Mouse (Mus musculus): ENCODE data around the gene Mgst2. TPM values are rescaled to one million over a fixed set of nuclear protein-coding genes. Genes with fewer than 3 reads are reported as not detected.

Mgst2 gene
- polyA plus RNA-seq, 1 experiment, result 3.6 TPM

GRCm38 (mm10) chr3:51685539-51685938 lies 25.4 kb downstream of the Mgst2 start:
- TF ChIP-seq CTCF (IDR thresholded peaks at IDR 0.05; ENCODE audit: control insufficient read depth, insufficient read depth, insufficient read length) (no peak), FOSL1 (IDR thresholded peaks at IDR 0.05; ENCODE audit: insufficient read depth, low read length, poor library complexity, severe bottlenecking) (no peak), MAX (IDR thresholded peaks at IDR 0.05) (no peak), USF1 (IDR thresholded peaks at IDR 0.05; ENCODE audit: low read depth) (no peak), MYOD1 (IDR thresholded peaks at IDR 0.05; ENCODE audit: control insufficient read depth, insufficient read length, low read depth) (no peak), CEBPB (IDR thresholded peaks at IDR 0.05; ENCODE audit: low read depth) (no peak), MYOG (IDR thresholded peaks at IDR 0.05; ENCODE audit: control insufficient read depth, extremely low read depth, insufficient read length) (no peak)
- H3K27me3 ChIP-seq (ENCODE audit: control insufficient read depth, insufficient read depth, insufficient read length), result no peaks in the 10 kb centered on the region
- no peaks in the 10 kb centered on the region for H3K36me3 ChIP-seq (ENCODE audit: control insufficient read depth, insufficient read depth)
- no peaks in the 10 kb centered on the region for H3K79me2 ChIP-seq (ENCODE audit: control insufficient read depth, insufficient read depth)
- no peak overlapping the region for H3ac ChIP-seq (ENCODE audit: control insufficient read depth, insufficient read length, low read depth)
- H3K79me3 ChIP-seq (ENCODE audit: low read depth), result no peaks in the 10 kb centered on the region
- H3K4me3 ChIP-seq (ENCODE audit: insufficient read depth, poor library complexity, severe bottlenecking), result no peak overlapping the region

GRCm38 (mm10) chr3:51686316-51686715 lies 26.2 kb downstream of the Mgst2 start:
- H3K79me2 ChIP-seq (ENCODE audit: control insufficient read depth, insufficient read depth), result no peaks in the 10 kb centered on the region
- no peaks in the 10 kb centered on the region for H3K27me3 ChIP-seq (ENCODE audit: control insufficient read depth, insufficient read depth, insufficient read length)
- H3K4me3 ChIP-seq (ENCODE audit: insufficient read depth, poor library complexity, severe bottlenecking), result no peak overlapping the region
- no peaks in the 10 kb centered on the region for H3K79me3 ChIP-seq (ENCODE audit: low read depth)
- no peak overlapping the region for H3ac ChIP-seq (ENCODE audit: control insufficient read depth, insufficient read length, low read depth)
- TF ChIP-seq FOSL1 (IDR thresholded peaks at IDR 0.05; ENCODE audit: insufficient read depth, low read length, poor library complexity, severe bottlenecking) (no peak), MAX (IDR thresholded peaks at IDR 0.05) (no peak), USF1 (IDR thresholded peaks at IDR 0.05; ENCODE audit: low read depth) (no peak), MYOD1 (IDR thresholded peaks at IDR 0.05; ENCODE audit: control insufficient read depth, insufficient read length, low read depth) (no peak), MYOG (IDR thresholded peaks at IDR 0.05; ENCODE audit: control insufficient read depth, extremely low read depth, insufficient read length) (no peak), CEBPB (IDR thresholded peaks at IDR 0.05; ENCODE audit: low read depth) (no peak), CTCF (IDR thresholded peaks at IDR 0.05; ENCODE audit: control insufficient read depth, insufficient read depth, insufficient read length) (no peak)
- H3K36me3 ChIP-seq (ENCODE audit: control insufficient read depth, insufficient read depth), result no peaks in the 10 kb centered on the region

- H3K79me3 ChIP-seq (ENCODE audit: low read depth), result no peaks in the 10 kb centered on the region
- H3K36me3 ChIP-seq (ENCODE audit: control insufficient read depth, insufficient read depth), result no peaks in the 10 kb centered on the region
- TF ChIP-seq CTCF (IDR thresholded peaks at IDR 0.05; ENCODE audit: control insufficient read depth, insufficient read depth, insufficient read length), result no peak
- TF ChIP-seq FOSL1 (IDR thresholded peaks at IDR 0.05; ENCODE audit: insufficient read depth, low read length, poor library complexity, severe bottlenecking), result no peak
- TF ChIP-seq MYOD1 (IDR thresholded peaks at IDR 0.05; ENCODE audit: control insufficient read depth, insufficient read length, low read depth), result no peak
- TF ChIP-seq MYOG (IDR thresholded peaks at IDR 0.05; ENCODE audit: control insufficient read depth, extremely low read depth, insufficient read length), result no peak
- no peak for TF ChIP-seq MAX (IDR thresholded peaks at IDR 0.05)
- no peak for TF ChIP-seq USF1 (IDR thresholded peaks at IDR 0.05; ENCODE audit: low read depth)
- no peak for TF ChIP-seq CEBPB (IDR thresholded peaks at IDR 0.05; ENCODE audit: low read depth)
- no peak overlapping the region for H3K4me3 ChIP-seq (ENCODE audit: insufficient read depth, poor library complexity, severe bottlenecking)
- H3K79me2 ChIP-seq (ENCODE audit: control insufficient read depth, insufficient read depth), result no peaks in the 10 kb centered on the region
- no peak overlapping the region for H3ac ChIP-seq (ENCODE audit: control insufficient read depth, insufficient read length, low read depth)
- H3K27me3 ChIP-seq (ENCODE audit: control insufficient read depth, insufficient read depth, insufficient read length), result no peaks in the 10 kb centered on the region
Observed at GRCm38 (mm10) chr3:51686791-51687190, 26.6 kb downstream of the Mgst2 start.

DNA sequence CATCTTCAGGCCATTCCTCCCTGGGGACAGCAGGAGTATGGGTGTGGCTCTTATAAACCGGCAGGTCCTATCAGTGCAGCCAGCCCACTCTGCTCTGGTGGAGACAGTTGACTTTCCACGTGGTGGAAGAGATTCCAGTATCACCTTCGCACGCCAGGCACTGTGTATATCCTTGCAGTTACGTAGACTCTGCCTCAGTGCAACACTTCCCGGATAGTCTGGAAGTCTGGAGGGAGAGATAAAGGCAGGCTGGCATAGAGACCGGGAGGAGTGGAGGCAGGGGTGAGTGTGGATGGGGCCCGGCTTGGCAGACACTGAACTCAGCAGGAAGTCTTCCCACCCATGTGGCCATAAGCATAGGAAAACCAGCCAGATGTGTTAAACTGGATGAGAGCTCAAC lies 28.6 kb downstream of the Mgst2 start:
- TF ChIP-seq CTCF (IDR thresholded peaks at IDR 0.05; ENCODE audit: control insufficient read depth, insufficient read depth, insufficient read length) (no peak), MYOG (IDR thresholded peaks at IDR 0.05; ENCODE audit: control insufficient read depth, extremely low read depth, insufficient read length) (no peak), MYOD1 (IDR thresholded peaks at IDR 0.05; ENCODE audit: control insufficient read depth, insufficient read length, low read depth) (no peak), USF1 (IDR thresholded peaks at IDR 0.05; ENCODE audit: low read depth) (no peak), CEBPB (IDR thresholded peaks at IDR 0.05; ENCODE audit: low read depth) (no peak), FOSL1 (IDR thresholded peaks at IDR 0.05; ENCODE audit: insufficient read depth, low read length, poor library complexity, severe bottlenecking) (no peak), MAX (IDR thresholded peaks at IDR 0.05) (no peak)
- Histone ChIP-seq H3K79me2 (ENCODE audit: control insufficient read depth, insufficient read depth) (no peaks in the 10 kb centered on the region), H3K79me3 (ENCODE audit: low read depth) (no peaks in the 10 kb centered on the region), H3K27me3 (ENCODE audit: control insufficient read depth, insufficient read depth, insufficient read length) (no peaks in the 10 kb centered on the region), H3K36me3 (ENCODE audit: control insufficient read depth, insufficient read depth) (no peaks in the 10 kb centered on the region), H3K4me3 (ENCODE audit: insufficient read depth, poor library complexity, severe bottlenecking) (no peak overlapping the region), H3ac (ENCODE audit: control insufficient read depth, insufficient read length, low read depth) (no peak overlapping the region)

GRCm38 (mm10) chr3:51693196-51693595 lies 33.0 kb downstream of the Mgst2 start:
- Histone ChIP-seq H3K36me3 (ENCODE audit: control insufficient read depth, insufficient read depth) (no peaks in the 10 kb centered on the region), H3K79me3 (ENCODE audit: low read depth) (no peaks in the 10 kb centered on the region), H3K27me3 (ENCODE audit: control insufficient read depth, insufficient read depth, insufficient read length) (no peaks in the 10 kb centered on the region)

More at GRCm38 (mm10) chr3:51693196-51693595, 33.0 kb downstream of the Mgst2 start:
- Histone ChIP-seq H3ac (ENCODE audit: control insufficient read depth, insufficient read length, low read depth) (no peak overlapping the region), H3K79me2 (ENCODE audit: control insufficient read depth, insufficient read depth) (no peaks in the 10 kb centered on the region), H3K4me3 (ENCODE audit: insufficient read depth, poor library complexity, severe bottlenecking) (no peak overlapping the region)
- TF ChIP-seq CTCF (IDR thresholded peaks at IDR 0.05; ENCODE audit: control insufficient read depth, insufficient read depth, insufficient read length) (no peak), CEBPB (IDR thresholded peaks at IDR 0.05; ENCODE audit: low read depth) (no peak), MAX (IDR thresholded peaks at IDR 0.05) (no peak), MYOD1 (IDR thresholded peaks at IDR 0.05; ENCODE audit: control insufficient read depth, insufficient read length, low read depth) (no peak), MYOG (IDR thresholded peaks at IDR 0.05; ENCODE audit: control insufficient read depth, extremely low read depth, insufficient read length) (no peak), FOSL1 (IDR thresholded peaks at IDR 0.05; ENCODE audit: insufficient read depth, low read length, poor library complexity, severe bottlenecking) (no peak), USF1 (IDR thresholded peaks at IDR 0.05; ENCODE audit: low read depth) (no peak)
